Mouse (Mus musculus) MEL (cell line): ENCODE measurements around the gene Fbrsl1.

Source experiments
- CTCF ChIP-seq, 3 experiments: IDR thresholded peaks in 2 of 3; conservative IDR thresholded peaks in 1 of 3; 2 replicates each; pipeline ENCODE4 v1.5.1; 2011 to 2012; ENCODE audit warnings: low read length in 3 of 3, low read depth in 2 of 3, mild to moderate bottlenecking in 2 of 3, improper control_type of control experiment in 1 of 3, inconsistent platforms in 1 of 3, mixed read lengths in 1 of 3, moderate library complexity in 1 of 3; ENCODE audit not compliant: control insufficient read depth in 1 of 3, insufficient read depth in 1 of 3, poor library complexity in 1 of 3, severe bottlenecking in 1 of 3
- E2F4 ChIP-seq: IDR thresholded peaks from 2 replicates; pipeline ENCODE4 v1.6.1; 2011; ENCODE audit warnings: low read depth, low read length, improper control_type of control experiment, borderline replicate concordance
- EP300 ChIP-seq, 2 experiments: IDR thresholded peaks; 2 replicates each; pipeline ENCODE4 v1.6.1; 2011; ENCODE audit warnings: improper control_type of control experiment in 2 of 2, low read length in 2 of 2, low read depth in 1 of 2, mild to moderate bottlenecking in 1 of 2
- KAT2A ChIP-seq: conservative IDR thresholded peaks from 2 replicates; pipeline ENCODE4 v1.6.1; 2012; ENCODE audit warnings: low read depth, low read length, improper control_type of control experiment, inconsistent platforms
- MAZ ChIP-seq: IDR thresholded peaks from 2 replicates; pipeline ENCODE4 v1.6.1; 2012; ENCODE audit warnings: low read depth, mild to moderate bottlenecking, inconsistent platforms, low read length, improper control_type of control experiment
- MEF2A ChIP-seq: IDR thresholded peaks from 2 replicates; pipeline ENCODE4 v1.6.1; 2014; ENCODE audit warnings: low read depth, mild to moderate bottlenecking, inconsistent platforms, low read length, improper control_type of control experiment; ENCODE audit not compliant: poor library complexity, insufficient replicate concordance, severe bottlenecking; ENCODE audit errors: extremely low read depth
- MYC ChIP-seq: IDR thresholded peaks from 2 replicates; pipeline ENCODE4 v1.6.1; 2011; ENCODE audit warnings: low read depth, mild to moderate bottlenecking, low read length, improper control_type of control experiment, moderate library complexity
- POLR2A ChIP-seq, 2 experiments: IDR thresholded peaks; 2 replicates each; pipeline ENCODE4 v1.6.1; 2011 to 2012; ENCODE audit warnings: low read length in 2 of 2, mild to moderate bottlenecking in 2 of 2, control low read depth in 1 of 2, improper control_type of control experiment in 1 of 2, low read depth in 1 of 2, moderate library complexity in 1 of 2; ENCODE audit not compliant: control insufficient read depth in 1 of 2, insufficient read depth in 1 of 2, poor library complexity in 1 of 2
- POLR2AphosphoS2 ChIP-seq: IDR thresholded peaks from 2 replicates; pipeline ENCODE4 v1.6.1; 2011; ENCODE audit warnings: low read length, improper control_type of control experiment
- UBTF ChIP-seq: IDR thresholded peaks from 2 replicates; pipeline ENCODE4 v1.6.1; 2012; ENCODE audit warnings: low read depth, mild to moderate bottlenecking, inconsistent platforms, low read length, improper control_type of control experiment, moderate library complexity, borderline replicate concordance; ENCODE audit not compliant: insufficient read depth
- ZNF384 ChIP-seq: IDR thresholded peaks from 2 replicates; pipeline ENCODE4 v1.6.1; 2012; ENCODE audit warnings: low read depth, mild to moderate bottlenecking, inconsistent platforms, low read length, improper control_type of control experiment

DNA sequence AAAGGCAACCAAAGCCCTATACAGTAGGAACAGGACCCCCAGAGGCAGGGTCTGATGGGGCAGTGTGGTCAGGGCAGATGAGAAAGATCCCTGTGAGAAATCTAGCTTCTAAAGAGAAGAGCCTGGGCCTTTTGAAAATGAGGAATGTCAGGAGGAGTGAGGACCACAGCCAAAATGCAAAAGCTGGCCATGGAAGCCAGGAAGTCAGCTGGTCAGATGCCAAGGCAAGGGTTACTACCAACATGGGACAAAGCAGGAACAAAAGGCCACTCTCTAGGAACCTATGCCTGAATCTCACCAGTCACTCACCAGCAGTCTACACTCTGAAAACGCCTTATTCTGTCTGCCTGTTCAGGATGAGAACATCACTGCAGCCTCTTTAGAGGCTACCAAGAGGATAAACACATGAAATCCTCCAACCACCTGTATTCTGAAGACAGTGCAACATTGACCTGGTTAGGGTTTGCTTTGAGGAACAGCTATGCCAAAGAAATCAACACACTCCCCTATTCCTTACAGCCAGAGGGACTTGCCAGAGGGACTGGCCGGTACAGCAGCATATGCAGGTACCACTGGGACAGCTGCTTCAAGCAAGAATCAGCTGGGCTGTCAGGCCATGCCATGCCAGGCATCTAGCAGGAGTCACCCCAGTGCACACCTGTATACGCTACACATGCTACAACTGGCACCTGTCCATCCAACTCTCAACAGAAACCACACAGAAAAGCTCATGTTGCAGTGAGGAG, 8.6 kb downstream of the Fbrsl1 start:
- no peak for TF ChIP-seq CTCF (IDR thresholded peaks at IDR 0.05 in 2 of 3, conservative IDR thresholded peaks at IDR 0.05 in 1 of 3; ENCODE audit: control insufficient read depth in 1 of 3, insufficient read depth in 1 of 3, low read depth in 2 of 3, low read length in 3 of 3, poor library complexity in 1 of 3, severe bottlenecking in 1 of 3)
- TF ChIP-seq MEF2A: no peak
- TF ChIP-seq POLR2AphosphoS2: no peak
- no peak for TF ChIP-seq POLR2A (IDR thresholded peaks at IDR 0.05; ENCODE audit: control insufficient read depth in 1 of 2, insufficient read depth in 1 of 2, low read depth in 1 of 2, low read length in 2 of 2, poor library complexity in 1 of 2)
- TF ChIP-seq MYC: no peak
- TF ChIP-seq UBTF: no peak
- no peak for TF ChIP-seq E2F4
- no peak for TF ChIP-seq MAZ
- TF ChIP-seq KAT2A: no peak
- TF ChIP-seq EP300 (IDR thresholded peaks at IDR 0.05; ENCODE audit: low read depth in 1 of 2, low read length in 2 of 2): no peak
- no peak for TF ChIP-seq ZNF384
